Mouse (Mus musculus) ES-E14 (cell line): ENCODE results near the gene Hoxb3. TPM values are rescaled to one million over a fixed set of nuclear protein-coding genes. Genes with fewer than 3 reads are reported as not detected.

Experiments used
- DNase-seq: peaks from one replicate; pipeline ENCODE4 v3.0.0-alpha.2; 2013; ENCODE audit warnings: low read depth, low spot score
- H3K27ac ChIP-seq: 2 replicates; pipeline ENCODE4 v1.5.1; 2012; ENCODE audit warnings: low read depth, mild to moderate bottlenecking, low read length, moderate library complexity, mixed read lengths; ENCODE audit not compliant: poor library complexity, insufficient read depth, severe bottlenecking
- H3K36me3 ChIP-seq: 2 replicates; pipeline ENCODE4 v1.6.1; 2012; ENCODE audit warnings: mild to moderate bottlenecking, low read length, moderate library complexity, mixed read lengths; ENCODE audit not compliant: control insufficient read depth, poor library complexity, insufficient read depth, severe bottlenecking
- H3K4me1 ChIP-seq, 2 experiments: fragments of 150-350 bp in 1 of 2; sonication (generic) in 1 of 2; 2 replicates each; pipeline ENCODE4 v1.6.1; 2012; ENCODE audit warnings: low read length in 2 of 2, mild to moderate bottlenecking in 1 of 2, mixed read lengths in 1 of 2; ENCODE audit not compliant: control insufficient read depth in 2 of 2, insufficient read depth in 2 of 2, poor library complexity in 1 of 2
- H3K4me3 ChIP-seq, 2 experiments: fragments of 150-350 bp in 1 of 2; sonication (generic) in 1 of 2; 2 replicates each; pipeline ENCODE4 v1.5.1; 2012; ENCODE audit warnings: low read length in 2 of 2, low read depth in 1 of 2, mild to moderate bottlenecking in 1 of 2, mixed read lengths in 1 of 2; ENCODE audit not compliant: insufficient read depth in 1 of 2, poor library complexity in 1 of 2, severe bottlenecking in 1 of 2
- H3K9ac ChIP-seq: 2 replicates; pipeline ENCODE4 v1.6.1; 2012; ENCODE audit warnings: low read depth, mild to moderate bottlenecking, low read length, mixed read lengths; ENCODE audit not compliant: poor library complexity, insufficient read depth, severe bottlenecking
- H3K9me3 ChIP-seq: fragments of 150-350 bp; sonication (generic); 2 replicates; pipeline ENCODE4 v1.6.1; 2012; ENCODE audit warnings: low read depth, mild to moderate bottlenecking, low read length; ENCODE audit not compliant: control insufficient read depth, insufficient read depth
- CHD2 ChIP-seq: IDR thresholded peaks from 2 replicates; pipeline ENCODE4 v1.6.1; 2014; ENCODE audit warnings: mild to moderate bottlenecking, low read depth, low read length, inconsistent platforms
- HCFC1 ChIP-seq: IDR thresholded peaks from 2 replicates; pipeline ENCODE4 v1.6.1; 2012; ENCODE audit warnings: low read length, inconsistent platforms, borderline replicate concordance; ENCODE audit not compliant: insufficient read depth
- MAFK ChIP-seq: IDR thresholded peaks from 2 replicates; pipeline ENCODE4 v1.6.1; 2014; ENCODE audit warnings: mild to moderate bottlenecking, low read depth, low read length, inconsistent platforms; ENCODE audit not compliant: insufficient read depth
- ZC3H11A ChIP-seq: IDR thresholded peaks from 2 replicates; pipeline ENCODE4 v1.6.1; 2012; ENCODE audit warnings: low read depth, mild to moderate bottlenecking, inconsistent platforms, low read length, borderline replicate concordance
- ZNF384 ChIP-seq: IDR thresholded peaks from 2 replicates; pipeline ENCODE4 v1.6.1; 2012; ENCODE audit warnings: low read depth, low read length, inconsistent platforms
- in situ Hi-C, 2 experiments: fragments of 600-800 bp; cut with MboI; formaldehyde crosslinking; loops; one replicate each; pipeline ENCODE4 v1.15.1; 2025; ENCODE audit warnings: low sequenced_read_pairs in 2 of 2, inconsistent platforms in 1 of 2; ENCODE audit not compliant: unreplicated experiment in 2 of 2
- total RNA-seq: library from RNA; depleted of rRNA; stranded (reverse); fragments of 300-350 nt; gene quantifications from 2 replicates; pipeline ENCODE4 v1.2.3, GENCODE M21; 2012

Gene Hoxb3
- total RNA-seq, 1 experiment: 0.54 TPM

DNA sequence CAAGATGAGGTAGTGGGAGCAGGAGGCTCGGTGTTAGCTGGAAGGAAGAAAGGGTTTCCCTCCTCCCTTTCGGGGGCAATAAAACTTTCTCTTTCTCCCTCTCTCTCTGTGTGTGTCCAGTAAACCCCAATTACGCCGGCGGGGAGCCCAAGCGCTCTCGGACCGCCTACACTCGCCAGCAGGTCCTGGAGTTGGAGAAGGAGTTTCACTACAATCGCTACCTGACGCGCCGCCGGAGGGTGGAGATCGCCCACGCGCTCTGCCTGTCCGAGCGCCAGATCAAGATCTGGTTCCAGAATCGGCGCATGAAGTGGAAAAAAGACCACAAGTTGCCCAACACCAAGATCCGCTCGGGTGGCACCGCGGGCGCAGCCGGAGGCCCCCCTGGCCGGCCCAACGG is 3.2 kb upstream of the Hoxb3 start:
- in situ Hi-C loops: no loop called here
- Histone ChIP-seq H3K36me3 (no peaks in the 10 kb centered on the region), H3K4me1 (no peaks in the 10 kb centered on the region), H3K9me3 (no peaks in the 10 kb centered on the region), H3K9ac (no peak overlapping the region), H3K27ac (no peak overlapping the region), H3K4me3 (0 out of 4 replicates have a peak overlapping the region, but pooled peaks of 1 of the 2 experiments have one; percentile 7)
- TF ChIP-seq ZC3H11A (no peak), MAFK (no peak), HCFC1 (no peak), CHD2 (no peak), ZNF384 (no peak; the same call in 1 of the 2 replicates)
- DNase-seq: no peak

DNA sequence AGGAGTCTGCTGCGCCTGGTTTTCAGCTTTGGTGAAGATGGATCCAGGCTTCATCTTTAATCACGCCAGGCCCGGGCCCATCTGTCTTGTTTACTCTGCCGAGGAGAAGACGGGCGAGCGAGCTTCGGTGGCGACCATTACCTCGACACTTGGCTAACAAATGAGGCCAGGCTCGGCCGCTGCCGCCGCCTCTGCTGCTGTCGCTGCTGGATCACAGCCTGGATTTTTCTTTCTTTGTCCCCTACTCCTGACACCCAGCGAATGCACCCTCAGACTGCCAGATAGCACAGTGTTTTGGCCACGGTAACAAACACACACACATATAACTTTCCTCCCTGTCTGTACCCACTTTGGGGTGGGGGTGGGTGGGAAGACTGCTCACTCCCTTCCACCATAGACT is 2.4 kb upstream of the Hoxb3 start:
- Histone ChIP-seq H3K9me3 (no peaks in the 10 kb centered on the region), H3K36me3 (no peaks in the 10 kb centered on the region), H3K4me1 (no peaks in the 10 kb centered on the region), H3K27ac (no peak overlapping the region), H3K4me3 (no peak overlapping the region), H3K9ac (no peak overlapping the region)
- no peak for TF ChIP-seq CHD2
- no peak for TF ChIP-seq ZC3H11A
- TF ChIP-seq ZNF384: no peak
- TF ChIP-seq MAFK: no peak
- no peak for TF ChIP-seq HCFC1
- in situ Hi-C loops: no loop called here
- DNase-seq: no peak

DNA sequence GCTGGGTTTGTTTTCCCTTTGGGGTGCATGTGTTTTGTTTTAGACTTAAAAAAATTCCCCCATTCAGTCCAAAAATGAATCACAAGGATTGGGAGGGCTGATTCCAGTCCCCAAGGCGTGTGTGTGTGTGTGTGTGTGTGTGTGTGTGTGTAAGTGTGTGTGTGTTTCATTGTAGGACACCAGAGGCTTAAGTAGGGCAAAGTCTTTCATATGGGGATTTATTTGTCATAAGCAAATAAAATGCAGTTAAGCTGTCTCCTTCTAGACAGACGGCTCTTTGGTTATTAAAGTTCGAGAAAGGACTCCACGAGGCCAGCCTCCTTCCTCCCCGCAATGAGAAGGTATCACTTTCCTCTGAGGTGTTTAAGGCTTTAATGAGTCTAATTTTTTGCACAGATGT is 1.3 kb upstream of the Hoxb3 start:
- no peak for TF ChIP-seq HCFC1
- no peak for TF ChIP-seq ZC3H11A
- TF ChIP-seq CHD2: no peak
- no peak for TF ChIP-seq MAFK
- no peak for TF ChIP-seq ZNF384
- in situ Hi-C loops: no loop called here
- Histone ChIP-seq H3K9ac (no peak overlapping the region), H3K4me1 (no peaks in the 10 kb centered on the region), H3K4me3 (no peak overlapping the region), H3K27ac (no peak overlapping the region), H3K9me3 (no peaks in the 10 kb centered on the region), H3K36me3 (no peaks in the 10 kb centered on the region)
- no peak for DNase-seq

DNA sequence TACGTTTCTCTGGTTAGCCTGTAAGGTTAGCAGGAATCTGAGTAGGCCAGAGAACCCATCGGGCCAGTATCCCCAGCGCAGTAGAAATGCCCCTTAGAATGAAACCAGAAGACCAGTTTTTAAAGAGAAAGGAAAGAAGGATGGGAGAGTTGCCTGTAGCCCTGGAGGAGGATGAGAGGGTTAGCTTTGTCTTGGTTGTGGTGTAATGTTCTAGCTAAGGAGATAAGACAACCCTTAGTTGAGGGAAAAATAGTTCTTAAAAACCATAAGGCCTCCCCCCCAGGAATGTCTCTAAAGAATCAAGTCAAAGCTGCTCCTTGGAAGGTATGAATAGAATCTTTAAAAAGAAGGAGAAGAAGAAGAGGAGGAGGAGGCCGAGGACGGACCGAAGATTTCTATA is 388 bp upstream of the Hoxb3 start:
- H3K36me3 ChIP-seq: no peaks in the 10 kb centered on the region
- DNase-seq: no peak
- H3K9ac ChIP-seq: no peak overlapping the region
- no peaks in the 10 kb centered on the region for H3K4me1 ChIP-seq
- in situ Hi-C loops: no loop called here
- no peak overlapping the region for H3K27ac ChIP-seq
- no peaks in the 10 kb centered on the region for H3K9me3 ChIP-seq
- no peak overlapping the region for H3K4me3 ChIP-seq
- TF ChIP-seq MAFK: no peak
- no peak for TF ChIP-seq CHD2
- TF ChIP-seq HCFC1: no peak
- no peak for TF ChIP-seq ZC3H11A
- TF ChIP-seq ZNF384: no peak

DNA sequence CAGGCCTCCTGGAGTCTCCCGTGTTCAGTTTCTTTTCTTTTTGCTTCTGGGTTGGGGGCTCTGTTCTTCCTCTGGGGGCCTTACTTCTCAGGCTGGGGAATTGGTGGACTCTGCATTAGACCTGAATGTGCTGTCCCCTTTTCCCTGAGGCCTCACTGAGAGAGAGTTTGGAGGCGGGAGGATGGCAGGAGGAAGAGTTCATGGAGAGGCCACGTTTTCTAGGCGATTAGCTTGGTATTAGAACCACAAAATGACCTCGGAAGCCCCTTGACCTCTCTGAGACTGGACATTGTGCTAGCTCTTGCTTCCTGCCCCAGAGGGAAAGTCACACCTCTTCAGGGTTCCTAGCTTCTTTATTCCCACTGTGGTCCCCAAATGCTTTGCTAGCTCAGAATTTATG is 999 bp downstream of the Hoxb3 start:
- Histone ChIP-seq H3K9ac (no peak overlapping the region), H3K36me3 (no peaks in the 10 kb centered on the region), H3K9me3 (no peaks in the 10 kb centered on the region), H3K4me3 (no peak overlapping the region), H3K4me1 (no peaks in the 10 kb centered on the region), H3K27ac (no peak overlapping the region)
- no peak for DNase-seq
- in situ Hi-C loops: no loop called here
- TF ChIP-seq CHD2: no peak
- TF ChIP-seq HCFC1: no peak
- TF ChIP-seq MAFK: no peak
- TF ChIP-seq ZNF384: no peak
- TF ChIP-seq ZC3H11A: no peak
